Mouse (Mus musculus): ENCODE measurements around the gene Rbm12. TPM values are rescaled to one million over a fixed set of nuclear protein-coding genes. Genes with fewer than 3 reads are reported as not detected.

The Rbm12 gene
- polyA plus RNA-seq, 1 experiment: 6.3 TPM

DNA sequence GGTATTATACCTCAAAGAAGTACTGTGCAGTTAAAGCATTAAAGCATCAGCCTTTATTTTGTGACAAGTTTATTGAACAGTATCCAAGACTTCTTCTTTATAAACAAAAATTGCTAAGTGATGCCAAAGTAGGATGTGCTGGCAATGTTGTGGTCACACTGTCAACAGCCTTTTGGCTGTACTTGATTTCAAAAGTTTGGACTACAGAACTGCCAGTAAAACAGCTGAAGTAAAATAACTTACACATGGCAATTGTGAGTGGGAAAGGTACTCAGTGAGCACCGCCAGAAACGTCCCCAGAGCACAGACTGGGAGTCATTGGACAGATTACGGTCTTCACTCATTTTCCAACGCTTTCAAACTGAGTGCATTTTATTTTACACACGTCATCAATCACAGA is 19.9 kb downstream of the Rbm12 start:
- TF ChIP-seq GATA1 (IDR thresholded peaks at IDR 0.05; ENCODE audit: low read length): no peak

DNA sequence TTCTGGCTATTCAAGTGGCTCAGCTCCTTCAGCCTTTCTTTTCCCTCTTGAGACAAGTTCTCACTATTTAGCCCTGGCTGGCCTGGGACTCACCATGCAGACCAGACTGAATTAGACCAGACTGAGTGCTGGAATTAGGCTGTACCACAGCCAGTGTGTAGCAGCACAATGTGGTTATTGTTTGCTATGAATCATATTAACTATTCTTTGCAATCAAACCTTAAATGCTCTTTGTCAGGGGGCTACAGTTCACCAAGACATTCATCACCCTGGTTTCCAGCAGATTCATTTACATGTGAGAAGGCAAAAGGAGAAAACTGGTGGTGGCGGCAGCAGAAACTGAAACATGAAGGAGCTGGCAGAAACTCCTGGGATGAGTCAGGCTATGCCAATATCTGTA is 22.0 kb downstream of the Rbm12 start:
- no peak for TF ChIP-seq GATA1 (IDR thresholded peaks at IDR 0.05; ENCODE audit: low read length)

DNA sequence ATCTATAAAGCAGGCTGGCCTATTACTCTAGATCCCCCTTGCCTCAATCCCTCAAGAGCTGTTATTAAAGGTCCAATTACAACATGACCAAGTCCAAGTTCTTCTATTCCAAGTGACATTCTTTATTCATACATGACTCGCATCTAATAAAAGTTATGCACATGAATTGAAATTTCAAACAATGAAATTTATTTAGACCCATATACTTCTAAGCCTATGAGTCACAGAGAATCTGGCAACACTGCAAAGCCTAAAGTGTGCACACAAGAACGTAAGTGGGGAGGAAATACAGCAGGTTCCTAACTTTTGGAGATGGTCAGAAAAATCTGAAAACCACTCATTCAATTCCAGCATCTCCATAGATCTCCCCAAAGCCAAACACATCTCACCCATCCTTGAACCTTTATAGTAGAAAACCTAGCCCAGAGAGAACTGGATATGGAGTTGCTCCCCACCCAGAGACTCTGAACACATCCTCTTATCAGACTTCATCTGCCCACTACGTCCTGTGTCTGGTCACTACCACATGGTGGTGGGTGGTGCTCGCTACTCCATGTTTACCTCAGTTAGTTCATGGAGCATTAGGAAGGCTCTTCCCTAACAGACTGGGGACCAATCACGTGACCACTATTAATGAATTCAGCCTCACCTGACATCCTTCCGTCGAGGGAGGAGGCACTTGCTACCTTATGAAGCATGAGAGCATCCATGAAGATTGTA is 24.2 kb downstream of the Rbm12 start:
- TF ChIP-seq GATA1 (IDR thresholded peaks at IDR 0.05; ENCODE audit: low read length): no peak

DNA sequence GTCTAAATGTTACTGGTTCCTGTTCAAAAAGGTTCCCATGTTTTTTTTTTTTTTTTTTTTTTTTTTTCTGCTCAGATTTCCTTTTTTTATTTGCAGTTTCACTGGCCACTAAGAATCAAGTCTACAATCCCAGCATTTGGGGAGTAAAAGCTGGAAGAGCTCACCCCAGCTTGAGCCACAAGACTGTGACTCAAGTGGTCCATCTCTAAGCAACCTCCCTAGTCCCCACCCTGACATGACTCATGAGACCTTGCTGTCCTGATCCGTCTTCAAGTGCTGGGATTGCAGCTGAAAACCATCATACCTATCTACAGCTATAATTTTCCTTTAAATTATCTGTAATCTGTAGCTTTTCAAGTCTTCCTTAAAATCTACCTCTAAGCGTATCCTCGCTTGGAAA is 27.2 kb downstream of the Rbm12 start:
- TF ChIP-seq GATA1 (IDR thresholded peaks at IDR 0.05; ENCODE audit: low read length): no peak

DNA sequence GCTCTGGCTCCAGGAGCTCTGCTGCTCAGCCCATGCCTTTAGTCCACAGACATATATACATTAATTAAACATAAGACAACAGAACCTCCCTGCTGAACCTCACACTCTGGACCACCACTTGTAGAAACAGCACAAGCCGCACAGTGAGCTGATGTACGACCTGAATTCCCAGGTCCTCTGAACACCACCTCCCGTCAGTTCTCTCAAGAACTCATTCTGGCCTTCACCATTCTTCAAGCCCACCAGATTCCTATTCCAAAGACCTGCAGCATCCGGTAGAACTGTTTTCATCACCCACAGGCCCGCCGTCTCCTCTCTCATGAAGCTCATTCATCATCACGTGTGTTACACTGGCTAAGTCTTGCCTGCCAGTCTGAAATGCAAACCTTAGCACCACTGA is 31.4 kb downstream of the Rbm12 start:
- TF ChIP-seq GATA1 (IDR thresholded peaks at IDR 0.05; ENCODE audit: low read length): no peak

DNA sequence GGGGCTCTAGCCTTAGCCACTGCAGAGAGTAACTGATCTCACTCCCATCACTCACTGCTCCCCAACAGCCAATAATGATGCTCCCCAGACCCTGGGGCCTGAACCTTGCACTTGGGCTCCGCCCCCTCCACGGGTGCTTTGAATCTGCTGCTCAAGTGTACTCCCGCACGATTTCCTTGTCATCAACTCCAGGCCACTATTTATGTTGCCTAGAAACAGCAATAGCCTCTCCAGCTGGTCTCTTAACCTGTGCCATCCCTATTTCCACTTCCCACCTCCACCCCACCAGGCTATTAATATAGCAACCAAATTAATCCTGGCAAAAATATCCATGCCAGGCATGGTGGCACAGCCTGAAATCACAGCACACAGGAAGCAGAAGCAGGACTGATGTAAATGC is 32.1 kb downstream of the Rbm12 start:
- no peak for TF ChIP-seq GATA1 (IDR thresholded peaks at IDR 0.05; ENCODE audit: low read length)

DNA sequence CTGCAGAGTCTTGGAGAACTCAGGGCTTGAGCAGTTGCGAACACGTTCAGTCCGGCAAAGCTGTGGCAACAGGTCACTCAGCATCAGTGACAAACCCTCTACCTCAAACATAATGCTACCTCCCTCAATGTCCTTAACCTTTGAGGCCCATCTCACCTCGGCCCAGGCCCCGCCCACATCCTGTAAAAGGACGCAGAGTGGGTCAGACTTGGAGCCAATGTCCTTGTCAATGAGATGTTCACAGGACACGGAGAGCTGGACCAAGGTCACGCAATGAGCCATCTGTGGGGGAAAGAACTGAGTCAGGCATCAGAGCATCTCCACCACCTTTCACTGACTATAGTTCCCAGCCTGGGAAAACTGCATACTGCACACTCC is 32.6 kb downstream of the Rbm12 start:
- no peak for TF ChIP-seq GATA1 (IDR thresholded peaks at IDR 0.05; ENCODE audit: low read length)

DNA sequence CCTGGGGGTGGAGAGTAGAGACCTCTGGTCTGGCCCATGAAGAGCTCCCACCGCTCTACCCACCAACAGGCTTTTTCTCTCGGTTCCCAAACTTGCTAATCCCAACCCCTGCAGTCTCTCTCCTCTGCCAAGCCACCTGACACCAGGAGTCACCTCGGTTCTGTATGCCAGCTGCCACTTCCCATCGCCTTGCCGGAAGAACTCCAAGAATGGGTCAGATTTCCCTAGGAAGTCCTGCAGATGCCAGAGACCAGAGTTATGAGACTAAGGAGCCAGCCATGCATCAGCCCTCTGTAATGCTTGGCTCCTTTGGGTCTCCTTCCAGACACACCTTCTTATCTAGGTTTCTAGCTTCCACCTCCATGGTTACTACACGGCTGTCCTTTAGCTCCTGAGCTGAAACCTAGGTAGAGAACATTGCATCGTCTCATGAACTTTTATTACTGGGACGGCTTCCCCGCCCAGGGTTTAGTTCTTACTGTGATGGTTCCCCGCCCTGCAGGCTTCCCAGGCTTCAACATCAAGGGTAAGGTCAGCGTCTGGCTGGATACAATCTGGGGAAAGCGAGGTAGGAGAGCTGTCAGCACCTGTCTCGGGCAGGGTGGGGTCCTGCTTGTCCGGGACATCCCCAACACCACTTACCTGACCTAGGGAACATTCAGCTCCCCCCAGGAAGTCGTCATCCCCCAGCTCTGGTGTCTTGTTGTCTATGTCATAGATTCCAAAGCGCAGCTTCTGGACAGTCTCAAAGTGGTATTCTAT is 33.2 kb downstream of the Rbm12 start:
- TF ChIP-seq GATA1 (IDR thresholded peaks at IDR 0.05; ENCODE audit: low read length): no peak

DNA sequence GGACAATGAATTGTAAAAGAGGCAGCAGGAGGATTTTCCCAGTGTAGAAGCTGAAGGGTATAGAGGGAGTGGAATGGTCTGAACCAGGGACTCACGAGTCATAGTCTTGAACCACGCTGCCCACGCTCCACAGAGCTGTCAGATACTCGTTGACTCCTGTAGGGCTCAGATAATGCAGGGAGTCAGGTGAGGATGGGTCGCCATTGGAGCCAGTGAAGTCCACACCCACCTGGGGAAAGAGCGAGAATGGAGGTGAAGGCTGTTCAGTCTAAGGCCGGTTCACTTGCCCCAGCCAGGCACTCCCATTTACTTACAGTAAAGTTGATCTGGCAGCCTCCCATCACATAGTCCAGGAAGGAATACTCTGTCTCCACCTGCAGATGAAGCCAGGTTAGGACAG is 34.3 kb downstream of the Rbm12 start:
- TF ChIP-seq GATA1 (IDR thresholded peaks at IDR 0.05; ENCODE audit: low read length): no peak

DNA sequence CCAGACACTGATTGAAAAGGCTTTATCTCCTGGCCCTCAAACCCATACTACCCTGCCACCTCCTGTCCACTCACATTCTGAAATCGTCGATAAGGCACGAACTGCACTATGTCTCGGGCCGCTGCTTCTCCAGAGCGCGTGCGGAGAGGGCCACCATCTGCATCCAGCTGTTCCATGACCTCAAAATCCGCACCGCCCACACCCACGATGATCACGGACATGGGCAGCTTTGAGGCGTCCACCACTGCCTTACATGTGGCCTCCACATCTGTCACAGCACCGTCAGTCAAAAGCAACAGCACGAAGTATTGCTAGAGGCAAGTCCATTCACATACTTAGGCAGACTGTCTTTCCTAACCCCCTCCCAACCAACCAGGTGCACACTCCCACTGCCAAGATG is 38.1 kb downstream of the Rbm12 start:
- TF ChIP-seq GATA1 (IDR thresholded peaks at IDR 0.05; ENCODE audit: low read length): no peak

DNA sequence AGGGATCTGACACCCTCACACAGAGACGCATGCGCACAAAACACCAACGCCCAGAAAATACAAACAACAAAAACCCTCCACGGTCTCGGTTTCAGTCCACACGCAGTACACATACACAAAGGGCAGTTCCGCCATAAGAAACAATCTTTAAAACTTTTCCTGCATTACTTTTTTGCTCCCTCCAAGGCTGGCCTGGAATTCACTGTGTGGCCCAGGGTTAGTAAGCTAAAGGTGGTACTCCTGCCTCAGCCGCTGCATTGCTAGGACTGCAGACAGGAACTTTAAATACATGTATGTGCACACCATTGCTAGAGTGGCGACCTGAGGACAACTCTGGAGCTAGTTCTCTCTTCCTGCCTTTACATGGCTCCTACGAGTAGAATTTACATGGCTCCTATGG is 40.5 kb downstream of the Rbm12 start:
- TF ChIP-seq GATA1 (IDR thresholded peaks at IDR 0.05; ENCODE audit: low read length): no peak

DNA sequence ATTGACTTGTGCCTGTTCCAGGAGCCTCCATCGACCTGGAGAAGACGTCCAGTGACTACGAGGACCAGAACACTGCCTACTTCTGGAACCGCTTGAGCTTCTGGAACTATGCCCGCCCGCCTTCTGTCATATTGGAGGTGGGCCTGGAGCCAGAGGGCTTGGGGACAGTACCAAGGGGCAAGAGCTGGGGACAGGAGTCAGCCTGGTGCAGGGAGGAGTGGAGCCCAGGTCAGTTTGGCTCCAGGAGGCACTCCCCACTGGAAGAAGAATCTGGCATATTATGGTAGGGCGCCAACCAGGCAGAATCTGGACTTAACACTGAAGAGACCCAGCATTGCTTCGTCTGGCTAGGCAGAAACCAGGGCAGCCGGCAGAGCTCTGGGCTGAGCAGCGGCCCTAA is 43.9 kb downstream of the Rbm12 start:
- no peak for TF ChIP-seq GATA1 (IDR thresholded peaks at IDR 0.05; ENCODE audit: low read length)

DNA sequence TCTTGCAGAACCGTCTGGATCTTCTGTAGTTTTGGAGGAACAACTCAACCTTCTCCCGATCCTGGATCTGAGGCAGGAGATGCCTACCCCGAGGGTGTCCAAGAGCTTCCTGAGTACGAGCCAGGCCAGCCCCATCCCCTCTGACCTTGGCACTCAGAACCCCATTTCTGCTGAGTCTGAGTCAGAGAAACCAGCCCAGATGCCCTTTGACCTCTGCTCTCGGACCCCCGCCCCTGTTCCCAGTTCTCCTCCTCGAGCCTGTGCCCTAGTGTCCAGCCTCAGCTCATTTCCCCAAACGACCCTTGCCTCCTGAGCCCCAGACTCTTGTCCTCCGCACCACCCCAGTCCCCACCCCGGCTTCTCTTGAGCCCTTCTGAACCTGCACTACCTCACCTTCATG is 45.7 kb downstream of the Rbm12 start:
- TF ChIP-seq GATA1 (IDR thresholded peaks at IDR 0.05; ENCODE audit: low read length): no peak

DNA sequence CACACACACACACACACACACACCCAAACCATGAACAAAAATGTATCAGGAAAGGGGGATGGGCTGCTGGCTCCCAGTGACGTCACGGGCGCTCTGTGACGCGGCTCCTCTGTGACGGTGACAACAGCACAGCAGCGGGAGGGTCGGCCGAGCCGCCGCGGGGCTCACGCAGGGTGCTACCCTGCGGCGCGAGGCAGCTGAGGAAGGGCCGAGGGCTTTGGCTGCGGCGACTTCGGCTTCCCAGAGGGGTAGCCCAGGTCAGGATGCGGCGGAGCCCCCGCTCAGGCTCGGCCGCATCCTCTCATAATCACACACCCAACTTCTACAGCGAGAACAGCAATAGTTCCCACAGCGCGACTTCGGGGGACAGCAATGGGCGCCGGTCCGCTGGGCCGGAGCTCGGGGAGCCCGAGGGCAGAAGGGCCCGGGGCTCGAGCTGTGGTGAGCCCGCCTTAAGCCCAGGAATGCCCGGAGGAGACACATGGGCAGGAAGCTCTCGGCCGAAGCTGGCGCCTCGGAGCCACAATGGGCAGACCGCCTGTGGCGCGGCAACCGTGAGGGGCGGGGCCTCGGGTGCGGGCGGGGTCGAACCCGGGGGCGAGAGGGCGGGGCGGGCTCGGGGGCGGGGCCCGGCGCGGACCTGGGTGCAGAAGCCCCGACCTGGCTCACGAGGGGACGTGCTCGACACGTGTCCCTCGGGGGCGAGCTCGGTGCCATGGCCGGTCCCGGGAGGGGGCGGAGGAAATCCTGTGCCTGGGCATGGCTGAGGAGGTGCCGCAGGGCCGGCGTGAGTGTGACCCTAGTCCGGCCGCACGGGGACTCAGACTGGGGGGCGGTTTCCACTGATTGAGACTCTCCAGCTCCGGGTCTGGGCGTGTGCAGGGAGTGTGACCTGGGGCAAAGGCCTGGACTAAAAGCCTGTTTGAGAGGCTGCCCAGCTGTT is 46.4 kb downstream of the Rbm12 start, which contains the start of gene Spag4:
Gene Spag4 (plus strand): TSS at position 77 of the 943 bp plus-strand sequence.
- no peak for TF ChIP-seq GATA1 (IDR thresholded peaks at IDR 0.05; ENCODE audit: low read length)

DNA sequence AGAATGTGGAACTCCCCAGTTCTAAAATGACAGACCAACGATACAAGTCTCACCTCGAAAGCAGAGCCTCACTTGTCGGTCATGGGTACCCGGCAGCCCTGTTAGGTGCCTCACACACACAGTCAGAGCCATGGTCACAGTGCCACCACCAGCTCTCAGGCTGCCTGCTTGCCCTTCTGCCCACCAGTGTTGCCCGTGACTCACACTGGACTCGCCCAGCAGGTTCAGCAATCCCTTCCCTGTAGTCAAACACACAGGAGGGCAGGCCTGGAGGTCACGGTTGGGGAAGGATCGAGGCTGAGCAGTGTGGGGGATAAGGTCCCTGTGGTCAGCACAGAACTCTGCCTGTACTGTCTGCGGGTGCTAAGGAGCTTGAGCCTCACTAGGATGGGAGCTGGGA is 59.0 kb downstream of the Rbm12 start, which contains the start of gene Fer1l4:
Gene Fer1l4 (minus strand): TSS at position 132 of the 400 bp plus-strand sequence.
- no peak for TF ChIP-seq GATA1 (IDR thresholded peaks at IDR 0.05; ENCODE audit: low read length)

DNA sequence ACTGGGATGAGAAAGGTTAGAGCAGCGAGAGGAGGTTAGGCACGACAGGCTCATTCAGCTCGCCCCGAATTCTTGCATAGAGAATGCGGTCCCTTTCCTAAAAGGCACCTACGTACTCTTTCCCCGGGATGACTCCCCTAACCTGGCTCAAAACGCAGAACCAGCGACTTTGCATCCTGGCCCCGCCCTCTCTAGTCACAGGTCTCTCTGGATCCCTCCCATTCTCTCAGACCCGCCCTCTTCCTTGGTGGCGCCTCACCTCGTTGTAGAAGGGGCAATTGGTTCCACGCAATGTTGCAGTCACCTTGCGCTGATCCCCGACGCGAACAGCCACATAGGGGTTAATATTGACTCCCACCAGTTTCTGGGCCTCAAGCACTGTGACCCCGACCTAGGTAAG is 63.8 kb downstream of the Rbm12 start:
- TF ChIP-seq GATA1 (IDR thresholded peaks at IDR 0.05; ENCODE audit: low read length): no peak
